Mouse (Mus musculus) MEL (cell line): ENCODE results near the gene Axdnd1. TPM values are rescaled to one million over a fixed set of nuclear protein-coding genes. Genes with fewer than 3 reads are reported as not detected.

Source experiments
- DNase-seq: peaks from one replicate; pipeline ENCODE4 v3.0.0; 2011; ENCODE audit warnings: low read depth, low spot score
- H3K27ac ChIP-seq: 2 replicates; pipeline ENCODE4 v1.5.1; 2012; ENCODE audit warnings: low read depth, mild to moderate bottlenecking, control low read depth, low read length, moderate library complexity; ENCODE audit not compliant: control insufficient read depth
- H3K27me3 ChIP-seq, 2 experiments: fragments of 150-350 bp in 1 of 2; sonication (generic) in 1 of 2; 2 replicates each; pipeline ENCODE4 v1.6.1; 2012; ENCODE audit warnings: low read length in 2 of 2, mild to moderate bottlenecking in 2 of 2, improper control_type of control experiment in 1 of 2, moderate library complexity in 1 of 2; ENCODE audit not compliant: insufficient read depth in 2 of 2, control insufficient read depth in 1 of 2
- H3K36me3 ChIP-seq, 2 experiments: 2 replicates each; pipeline ENCODE4 v1.6.1; 2012 to 2014; ENCODE audit warnings: low read length in 2 of 2, improper control_type of control experiment in 1 of 2, inconsistent platforms in 1 of 2, mild to moderate bottlenecking in 1 of 2; ENCODE audit not compliant: insufficient read depth in 2 of 2, control insufficient read depth in 1 of 2
- H3K4me1 ChIP-seq, 2 experiments: fragments of 150-350 bp in 1 of 2; sonication (generic) in 1 of 2; 2 replicates each; pipeline ENCODE4 v1.6.1; 2012; ENCODE audit warnings: low read length in 2 of 2, improper control_type of control experiment in 1 of 2, mild to moderate bottlenecking in 1 of 2; ENCODE audit not compliant: insufficient read depth in 2 of 2, control insufficient read depth in 1 of 2
- H3K4me3 ChIP-seq, 2 experiments: fragments of 150-350 bp in 1 of 2; sonication (generic) in 1 of 2; 2 replicates each; pipeline ENCODE4 v1.5.1; 2012; ENCODE audit warnings: low read depth in 2 of 2, low read length in 2 of 2, mild to moderate bottlenecking in 2 of 2, moderate library complexity in 2 of 2, control low read depth in 1 of 2, improper control_type of control experiment in 1 of 2; ENCODE audit not compliant: control insufficient read depth in 1 of 2, insufficient read depth in 1 of 2
- H3K79me2 ChIP-seq: 2 replicates; pipeline ENCODE4 v1.6.1; 2012; ENCODE audit warnings: mild to moderate bottlenecking, low read length, moderate library complexity; ENCODE audit not compliant: control insufficient read depth, poor library complexity, insufficient read depth
- H3K9ac ChIP-seq: 2 replicates; pipeline ENCODE4 v1.6.1; 2012; ENCODE audit warnings: low read depth, mild to moderate bottlenecking, control low read depth, low read length, moderate library complexity; ENCODE audit not compliant: control insufficient read depth, poor library complexity, severe bottlenecking
- H3K9me3 ChIP-seq: fragments of 150-350 bp; sonication (generic); replicated peaks from 2 replicates; pipeline ENCODE4 v1.6.1; 2012; ENCODE audit warnings: mild to moderate bottlenecking, low read length, improper control_type of control experiment, moderate library complexity; ENCODE audit not compliant: insufficient read depth
- CHD1 ChIP-seq: IDR thresholded peaks from 2 replicates; pipeline ENCODE4 v1.6.1; 2012; ENCODE audit warnings: low read depth, mild to moderate bottlenecking, inconsistent platforms, low read length, improper control_type of control experiment
- EP300 ChIP-seq, 2 experiments: IDR thresholded peaks; 2 replicates each; pipeline ENCODE4 v1.6.1; 2011; ENCODE audit warnings: improper control_type of control experiment in 2 of 2, low read length in 2 of 2, low read depth in 1 of 2, mild to moderate bottlenecking in 1 of 2
- GATA1 ChIP-seq: IDR thresholded peaks from 2 replicates; pipeline ENCODE4 v1.6.1; 2011; ENCODE audit warnings: low read depth, low read length, improper control_type of control experiment
- HCFC1 ChIP-seq: IDR thresholded peaks from 2 replicates; pipeline ENCODE4 v1.6.1; 2012; ENCODE audit warnings: low read depth, mild to moderate bottlenecking, inconsistent platforms, low read length, improper control_type of control experiment, moderate library complexity
- MAZ ChIP-seq: IDR thresholded peaks from 2 replicates; pipeline ENCODE4 v1.6.1; 2012; ENCODE audit warnings: low read depth, mild to moderate bottlenecking, inconsistent platforms, low read length, improper control_type of control experiment
- MXI1 ChIP-seq: IDR thresholded peaks from 2 replicates; pipeline ENCODE4 v1.6.1; 2011; ENCODE audit warnings: mild to moderate bottlenecking, low read depth, low read length, improper control_type of control experiment
- MYB ChIP-seq: IDR thresholded peaks from 2 replicates; pipeline ENCODE4 v1.6.1; 2011; ENCODE audit warnings: mild to moderate bottlenecking, low read depth, low read length, improper control_type of control experiment
- NRF1 ChIP-seq: IDR thresholded peaks from 2 replicates; pipeline ENCODE4 v1.6.1; 2014; ENCODE audit warnings: low read depth, mild to moderate bottlenecking, inconsistent platforms, low read length, improper control_type of control experiment, moderate library complexity; ENCODE audit not compliant: poor library complexity, insufficient read depth, severe bottlenecking
- POLR2AphosphoS2 ChIP-seq: IDR thresholded peaks from 2 replicates; pipeline ENCODE4 v1.6.1; 2011; ENCODE audit warnings: low read length, improper control_type of control experiment
- RAD21 ChIP-seq: IDR thresholded peaks from 2 replicates; pipeline ENCODE4 v1.6.1; 2011; ENCODE audit warnings: mild to moderate bottlenecking, low read depth, low read length, improper control_type of control experiment
- TBP ChIP-seq: IDR thresholded peaks from 2 replicates; pipeline ENCODE4 v1.8.0; 2011; ENCODE audit warnings: low read depth, low read length, improper control_type of control experiment
- TCF12 ChIP-seq: IDR thresholded peaks from 2 replicates; pipeline ENCODE4 v1.6.1; 2014; ENCODE audit warnings: low read depth, mild to moderate bottlenecking, inconsistent platforms, low read length, improper control_type of control experiment, moderate library complexity
- USF2 ChIP-seq, 2 experiments: IDR thresholded peaks; 2 replicates each; pipeline ENCODE4 v1.6.1; 2011 to 2012; ENCODE audit warnings: improper control_type of control experiment in 2 of 2, low read length in 2 of 2, borderline replicate concordance in 1 of 2, inconsistent platforms in 1 of 2, low read depth in 1 of 2, mild to moderate bottlenecking in 1 of 2; ENCODE audit not compliant: insufficient read depth in 1 of 2
- ZKSCAN1 ChIP-seq: IDR thresholded peaks from 2 replicates; pipeline ENCODE4 v1.6.1; 2012; ENCODE audit warnings: low read depth, mild to moderate bottlenecking, inconsistent platforms, low read length, improper control_type of control experiment, moderate library complexity
- ZNF384 ChIP-seq: IDR thresholded peaks from 2 replicates; pipeline ENCODE4 v1.6.1; 2012; ENCODE audit warnings: low read depth, mild to moderate bottlenecking, inconsistent platforms, low read length, improper control_type of control experiment
- polyA plus RNA-seq, 2 experiments: library from polyadenylated mRNA; stranded (reverse) in 1 of 2; unstranded in 1 of 2; fragments of >175 nt in 1 of 2; fragments of >200 nt in 1 of 2; gene quantifications; 2 replicates each; pipeline versions ENCODE4 v1.2.1 to v1.2.4; 2012; ENCODE audit warnings: low replicate concordance in 2 of 2, low read depth in 1 of 2; ENCODE audit not compliant: insufficient read length in 2 of 2, insufficient read depth in 1 of 2, missing spikeins in 1 of 2
- total RNA-seq: library from RNA; depleted of rRNA; stranded (reverse); fragments of 300-350 nt; gene quantifications from 2 replicates; pipeline ENCODE4 v1.2.3, GENCODE M21; 2012

Gene Axdnd1
- total and polyA plus RNA-seq, 3 experiments: 0.08 to 0.29 TPM; not detected in 1

- DNase-seq: no peak
- Histone ChIP-seq H3K27me3 (no peaks in the 10 kb centered on the region), H3K9me3 (no peaks in the 10 kb centered on the region), H3K79me2 (no peaks in the 10 kb centered on the region), H3K4me1 (peaks cover 0 to 8% of the 10 kb centered on the region in 2 experiments; a peak in 3 of 4 replicates), H3K36me3 (peaks cover 0 to 5% of the 10 kb centered on the region in 2 experiments; a peak in 2 of 4 replicates), H3K4me3 (no peak overlapping the region), H3K27ac (no peak overlapping the region), H3K9ac (no peak overlapping the region)
- TF ChIP-seq EP300 (IDR thresholded peaks at IDR 0.05; ENCODE audit: low read depth in 1 of 2, low read length in 2 of 2) (peak in 1 of 2 experiments; percentile 20; a peak in 1 of 4 replicates), ZNF384 (no peak), MYB (no peak), GATA1 (no peak)
These were observed 41.5 kb upstream of the Axdnd1 start for GRCm38 (mm10) chr1:156462273-156462991.

GRCm38 (mm10) chr1:156461036-156461435, 40.1 kb upstream of the Axdnd1 start:
- Histone ChIP-seq H3K9me3 (no peaks in the 10 kb centered on the region), H3K27me3 (no peaks in the 10 kb centered on the region), H3K4me1 (peaks cover 0 to 8% of the 10 kb centered on the region in 2 experiments; a peak in 3 of 4 replicates), H3K36me3 (peaks cover 0 to 5% of the 10 kb centered on the region in 2 experiments; a peak in 2 of 4 replicates), H3K9ac (no peak overlapping the region), H3K4me3 (no peak overlapping the region), H3K27ac (no peak overlapping the region), H3K79me2 (no peaks in the 10 kb centered on the region)
- TF ChIP-seq RAD21 (no peak), TBP (no peak), MXI1 (no peak), NRF1 (no peak), USF2 (IDR thresholded peaks at IDR 0.05; ENCODE audit: borderline replicate concordance in 1 of 2, insufficient read depth in 1 of 2, low read depth in 1 of 2, low read length in 2 of 2) (no peak), ZNF384 (no peak), CHD1 (no peak), ZKSCAN1 (no peak), MAZ (no peak)
- DNase-seq: no peak

DNA sequence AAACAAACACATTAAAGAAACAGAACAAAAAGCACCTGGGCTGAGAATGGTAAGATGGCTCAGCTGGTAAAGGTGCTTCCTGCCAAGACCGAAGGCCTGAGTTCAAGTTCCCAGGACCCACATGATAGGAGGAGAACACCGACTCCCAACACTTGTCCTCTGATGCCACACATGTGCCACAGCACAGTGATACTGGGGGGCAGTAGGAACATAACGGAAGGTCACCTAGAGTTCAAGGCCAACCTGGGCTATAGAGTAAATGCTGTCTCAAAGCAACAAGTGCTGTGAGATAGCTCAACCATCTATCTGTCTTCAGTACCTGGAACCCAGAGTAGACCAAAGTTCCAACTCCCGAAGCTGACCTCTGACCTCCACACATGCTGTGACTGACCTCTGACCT, 39.3 kb upstream of the Axdnd1 start:
- Histone ChIP-seq H3K9me3 (no peaks in the 10 kb centered on the region), H3K4me1 (peaks cover 0 to 8% of the 10 kb centered on the region in 2 experiments; a peak in 3 of 4 replicates), H3K27ac (no peak overlapping the region), H3K4me3 (no peak overlapping the region), H3K36me3 (peaks cover 0 to 5% of the 10 kb centered on the region in 2 experiments; a peak in 2 of 4 replicates), H3K27me3 (no peaks in the 10 kb centered on the region), H3K79me2 (no peaks in the 10 kb centered on the region)
- DNase-seq: no peak
- TF ChIP-seq HCFC1 (no peak), POLR2AphosphoS2 (no peak), TCF12 (no peak), GATA1 (no peak), ZKSCAN1 (no peak)
- TF ChIP-seq, all 39 proteins: peak for 0
- no peak overlapping the region for H3K9ac ChIP-seq
